Mouse (Mus musculus): Measurements from ENCODE around the gene Ccdc60.

DNA sequence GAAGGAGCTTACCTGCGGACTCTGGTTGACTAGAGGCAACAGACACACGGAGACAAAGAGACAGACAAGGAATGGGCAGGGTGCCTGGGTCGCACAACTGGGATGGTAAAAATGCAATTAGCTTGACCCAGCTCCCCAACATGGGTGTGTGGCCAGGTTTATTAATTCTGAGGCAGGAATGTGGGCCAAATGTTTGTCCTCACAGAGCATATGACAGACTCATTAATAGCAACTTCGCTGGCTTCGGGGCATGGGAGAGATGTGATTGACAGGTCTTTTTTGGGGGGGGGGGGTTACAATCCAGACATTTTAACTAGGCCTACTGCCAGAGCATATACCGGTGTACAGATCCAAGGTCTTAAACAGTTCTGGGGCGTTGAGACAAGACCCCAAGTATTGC, 69.5 kb downstream of the Ccdc60 start:
- TF ChIP-seq CTCF (conservative IDR thresholded peaks at IDR 0.05; ENCODE audit: insufficient read depth, insufficient read length, low read depth, low read length) (no peak), POLR2A (IDR thresholded peaks at IDR 0.05; ENCODE audit: low read depth, low read length) (no peak)

All from kidney, adult 2 months (tissue).